Mouse (Mus musculus) lung, adult 2 months (tissue): ENCODE results near the gene Epha1. TPM values are rescaled to one million over a fixed set of nuclear protein-coding genes. Genes with fewer than 3 reads are reported as not detected.

Experiments used
- DNase-seq: peaks from one replicate; pipeline ENCODE4 v3.0.0; 2022
- H3K4me1 ChIP-seq: fragments of 200-500 bp; 2 replicates; pipeline ENCODE4 v1.6.1; 2011; ENCODE audit warnings: low read length; ENCODE audit not compliant: control insufficient read depth, insufficient read depth
- H3K4me3 ChIP-seq: fragments of 200-500 bp; replicated peaks from 2 replicates; pipeline ENCODE3; 2011; ENCODE audit warnings: low read depth, mild to moderate bottlenecking, control low read depth, low read length; ENCODE audit errors: extremely low read depth
- CTCF ChIP-seq: fragments of 200-500 bp; IDR thresholded peaks from 2 replicates; pipeline ENCODE4 v1.5.1; 2011; ENCODE audit warnings: mild to moderate bottlenecking, low read length, control low read depth; ENCODE audit not compliant: insufficient read depth
- POLR2A ChIP-seq: fragments of 200-500 bp; IDR thresholded peaks from 2 replicates; pipeline ENCODE4 v1.6.1; 2011; ENCODE audit warnings: low read depth, mild to moderate bottlenecking, control low read depth, low read length, borderline replicate concordance; ENCODE audit errors: extremely low read depth
- WGBS: fragments of 180-500 bp; shearing (Covaris S2); methylation state at CpG from one replicate; pipeline ENCODE4 v1.1.7; 2018; 5-methylcytosine and 5-hydroxymethylcytosine counted together
- polyA plus RNA-seq: library from polyadenylated mRNA; depleted of rRNA; stranded (reverse); fragments of >200 nt; gene quantifications from 2 replicates; pipeline ENCODE4 v1.2.3, GENCODE M21; 2012

Epha1 gene
- polyA plus RNA-seq, 1 experiment = 26.7 TPM

DNA sequence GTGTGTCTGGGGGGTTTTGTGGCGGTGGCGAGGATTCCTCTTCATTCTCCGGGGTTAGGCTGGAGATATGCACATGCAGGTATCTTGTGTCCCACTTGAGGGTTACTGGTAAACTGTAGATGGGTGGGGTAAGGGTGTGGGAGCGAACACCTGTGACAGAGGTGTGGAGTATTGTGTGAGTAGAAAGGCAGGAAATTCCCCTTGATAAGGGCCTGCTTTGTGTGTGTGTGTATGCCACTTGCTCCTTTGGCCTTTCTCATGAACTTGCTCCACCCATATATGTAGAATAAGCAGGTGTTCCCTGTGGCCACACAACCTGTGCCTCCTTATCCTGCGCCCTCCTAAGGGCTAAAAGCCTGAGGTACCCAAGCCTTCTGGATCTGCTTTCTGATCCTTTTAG, 16.2 kb downstream of the Epha1 start:
- 79% methylated on average over 5 of the region's 5 CpGs for WGBS
- no peak for DNase-seq
- no peak for TF ChIP-seq POLR2A
- TF ChIP-seq CTCF = no peak
- Histone ChIP-seq H3K4me3 (no peak overlapping the region), H3K4me1 (peaks cover 29% of the 10 kb centered on the region)

DNA sequence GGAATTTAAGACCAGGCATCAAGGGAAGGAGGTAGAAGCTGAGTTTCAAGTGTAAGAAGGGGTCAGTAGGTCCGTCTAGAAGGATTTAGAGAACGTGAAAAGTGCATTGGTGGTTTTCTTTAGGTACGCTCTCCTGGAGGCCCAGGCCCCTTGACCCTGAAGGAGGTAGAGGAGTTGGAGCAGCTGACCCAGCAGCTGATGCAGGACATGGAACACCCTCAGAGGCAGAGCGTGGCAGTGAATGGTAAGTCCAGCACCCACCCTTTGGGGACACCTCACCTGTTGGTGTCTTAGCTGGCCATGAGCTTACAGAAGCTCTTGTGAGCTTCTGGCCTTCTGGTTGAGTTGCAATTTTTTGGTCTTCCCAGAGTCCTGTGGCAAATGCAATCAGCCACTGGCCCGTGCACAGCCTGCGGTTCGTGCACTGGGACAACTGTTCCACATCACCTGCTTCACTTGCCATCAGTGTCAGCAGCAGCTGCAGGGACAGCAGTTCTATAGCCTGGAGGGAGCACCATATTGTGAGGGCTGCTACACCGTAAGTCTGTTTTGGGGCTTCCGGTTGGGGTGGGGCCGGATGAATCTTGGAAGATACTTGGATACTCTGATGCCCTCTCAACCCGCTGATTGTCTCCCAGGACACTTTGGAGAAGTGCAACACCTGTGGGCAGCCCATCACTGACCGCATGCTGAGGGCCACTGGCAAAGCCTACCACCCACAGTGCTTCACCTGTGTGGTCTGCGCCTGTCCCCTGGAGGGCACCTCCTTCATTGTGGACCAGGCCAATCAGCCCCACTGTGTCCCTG, 17.1 kb downstream of the Epha1 start:
- WGBS = 86% methylated on average over 13 of the region's 13 CpGs
- TF ChIP-seq POLR2A (no peak), CTCF (no peak)
- H3K4me1 ChIP-seq = peaks cover 34% of the 10 kb centered on the region

DNA sequence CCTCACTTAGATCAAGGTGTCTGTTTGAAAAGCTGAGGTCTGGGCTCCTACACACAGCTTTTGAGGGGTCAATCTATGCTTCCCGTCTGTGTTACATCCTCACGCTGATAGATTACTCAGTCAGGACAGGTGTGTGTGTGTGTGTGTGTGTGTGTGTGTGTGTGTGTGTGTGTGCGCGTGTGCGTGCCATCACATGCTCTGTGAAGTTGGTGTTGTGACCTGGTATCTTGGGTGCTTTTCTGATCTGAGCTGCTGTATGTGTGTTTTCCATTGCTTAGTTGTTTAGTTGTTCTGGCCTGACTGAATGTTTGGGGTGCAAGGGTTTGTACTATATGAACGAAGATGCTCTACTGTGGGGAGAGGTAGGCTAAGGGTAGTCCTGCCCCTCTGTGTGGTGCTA, 17.7 kb downstream of the Epha1 start:
- 89% methylated on average over 6 of the region's 6 CpGs for WGBS
- peaks cover 34% of the 10 kb centered on the region for H3K4me1 ChIP-seq
- no peak overlapping the region for H3K4me3 ChIP-seq
- TF ChIP-seq POLR2A (no peak), CTCF (no peak)
- DNase-seq = no peak

More for the DNA sequence above, 17.1 kb downstream of the Epha1 start:
- H3K4me3 ChIP-seq = no peak overlapping the region
- DNase-seq = no peak

DNA sequence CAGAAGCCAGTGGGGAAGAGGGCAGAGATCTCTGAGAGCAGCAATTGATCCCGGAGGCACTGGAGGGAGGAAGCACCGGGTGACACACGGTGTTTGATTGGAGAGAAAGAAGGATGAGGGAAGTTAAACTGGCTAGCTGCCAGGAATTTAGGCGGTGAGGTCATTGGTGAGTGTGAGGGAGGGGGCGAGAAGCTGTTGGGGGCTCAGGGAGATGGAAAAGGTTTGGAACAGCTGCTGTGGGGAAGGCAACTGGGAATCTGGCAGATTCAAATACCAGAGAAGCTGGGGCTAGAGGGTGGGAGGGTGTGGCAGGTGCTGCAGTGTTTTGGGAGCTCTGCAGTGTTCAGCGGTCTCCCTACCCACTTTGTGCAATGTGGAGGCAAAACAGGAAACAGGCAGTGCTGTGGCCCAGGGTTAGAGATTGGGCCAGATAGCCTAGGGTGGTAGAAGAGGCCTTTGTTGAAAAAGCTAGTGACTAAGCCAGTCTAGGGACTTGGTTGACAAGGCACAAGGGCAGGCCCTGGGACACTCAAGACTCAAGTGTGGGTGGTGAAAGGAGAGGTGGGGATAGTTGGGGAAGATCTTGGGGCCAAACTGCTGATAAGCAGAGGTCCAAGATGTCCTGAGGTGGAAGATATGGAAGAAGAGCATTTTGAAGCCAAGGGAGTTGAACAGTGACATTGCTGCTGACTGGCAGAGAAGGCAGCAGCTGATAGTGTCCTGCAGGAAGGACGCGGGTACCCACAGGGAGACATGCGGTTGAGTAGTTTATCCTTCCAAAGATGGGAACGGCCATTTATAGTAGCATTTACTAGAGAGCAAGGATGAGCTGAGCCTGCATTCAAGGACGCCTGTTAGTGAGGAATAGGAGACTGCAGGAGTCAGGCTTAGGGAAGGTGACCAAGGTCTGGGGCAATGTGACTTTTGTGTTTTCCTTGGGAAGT, 18.7 kb downstream of the Epha1 start:
- Histone ChIP-seq H3K4me3 (peak overlapping the region; percentile 1), H3K4me1 (peaks cover 30% of the 10 kb centered on the region)
- WGBS = 34% methylated on average over 11 of the region's 11 CpGs
- DNase-seq = no peak
- TF ChIP-seq CTCF (no peak), POLR2A (no peak)

DNA sequence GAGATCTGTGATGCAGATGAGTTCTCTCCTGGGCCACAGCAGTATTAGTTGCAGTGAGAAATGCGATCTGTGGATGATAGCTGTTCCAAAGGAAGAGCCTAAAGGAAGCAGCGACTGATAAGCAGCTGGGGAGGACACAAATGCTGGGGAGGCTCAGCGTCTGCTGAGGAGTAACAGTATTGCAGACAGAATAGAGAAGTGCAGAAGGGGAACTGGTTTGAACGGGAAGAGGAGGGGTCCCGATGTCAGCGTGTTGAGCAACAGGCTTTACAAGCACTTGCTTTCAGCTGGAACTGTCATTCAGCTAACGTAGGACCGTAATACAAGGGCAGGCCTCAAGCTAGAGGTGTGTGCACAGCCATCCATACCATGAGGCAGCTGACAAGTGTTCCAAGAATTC, 19.9 kb downstream of the Epha1 start:
- no peak for DNase-seq
- WGBS = 34% methylated on average over 8 of the region's 8 CpGs
- TF ChIP-seq CTCF (no peak), POLR2A (0 out of 2 replicates have a peak, but pooled peaks have one; percentile 7)
- Histone ChIP-seq H3K4me3 (peak overlapping the region; percentile 3), H3K4me1 (peaks cover 26% of the 10 kb centered on the region)

DNA sequence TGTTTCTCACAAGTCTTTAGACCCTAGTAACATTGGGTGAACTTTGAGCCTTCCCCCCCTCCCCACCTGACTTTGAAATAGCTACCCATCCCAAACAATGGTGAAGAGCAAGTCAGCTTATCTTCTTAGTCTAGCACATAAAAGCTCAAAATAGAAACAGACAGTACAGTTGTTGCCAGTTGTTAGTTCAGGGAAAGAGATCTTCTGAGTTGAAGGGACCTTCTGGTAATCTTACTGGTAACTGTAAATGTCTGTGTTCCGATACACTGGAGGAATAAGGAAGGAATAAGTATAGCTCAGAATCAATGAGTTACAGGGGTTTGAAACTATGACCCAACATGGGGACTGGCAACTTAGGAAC, 20.6 kb downstream of the Epha1 start:
- Histone ChIP-seq H3K4me3 (peak overlapping the region; percentile 24), H3K4me1 (peaks cover 26% of the 10 kb centered on the region)
- no peak for TF ChIP-seq POLR2A
- WGBS = 76% methylated on average over 1 of the region's 1 CpGs
- no peak for DNase-seq

DNA sequence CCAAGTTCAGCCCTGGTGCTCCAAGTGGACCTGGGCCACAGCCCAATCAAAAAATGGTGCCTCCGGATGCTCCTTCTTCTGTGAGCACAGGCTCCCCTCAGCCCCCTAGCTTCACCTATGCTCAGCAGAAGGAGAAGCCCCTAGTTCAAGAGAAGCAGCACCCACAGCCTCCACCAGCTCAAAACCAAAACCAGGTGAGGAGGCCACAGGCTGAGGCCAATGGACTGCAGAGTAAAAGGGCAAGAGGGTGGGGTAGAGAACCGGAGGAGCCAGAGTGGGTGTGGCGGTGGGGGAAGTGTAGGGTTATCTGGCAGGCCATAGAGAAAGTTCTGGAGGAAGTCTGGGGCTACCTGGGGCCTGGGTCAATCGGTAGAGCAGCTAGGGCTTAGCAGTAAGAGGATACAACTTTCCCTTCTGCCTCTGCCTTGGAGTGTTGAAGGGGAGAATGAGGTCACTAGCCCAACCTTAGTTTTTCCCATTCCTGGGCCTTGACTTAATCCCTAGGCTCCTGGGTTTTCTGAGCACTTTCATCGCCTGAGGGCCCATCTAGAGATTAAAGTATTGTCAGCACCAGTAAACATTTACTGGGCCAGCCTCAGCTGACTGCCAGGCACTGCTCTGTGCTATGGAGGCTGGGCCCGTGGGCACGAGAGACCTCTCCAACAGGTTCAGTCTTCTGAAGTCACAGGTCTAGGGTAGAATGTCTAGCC, 21.1 kb downstream of the Epha1 start:
- Histone ChIP-seq H3K4me3 (peak overlapping the region; percentile 71), H3K4me1 (peaks cover 26% of the 10 kb centered on the region)
- TF ChIP-seq CTCF (no peak), POLR2A (no peak)
- DNase-seq = no peak
- 42% methylated on average over 7 of the region's 7 CpGs for WGBS

DNA sequence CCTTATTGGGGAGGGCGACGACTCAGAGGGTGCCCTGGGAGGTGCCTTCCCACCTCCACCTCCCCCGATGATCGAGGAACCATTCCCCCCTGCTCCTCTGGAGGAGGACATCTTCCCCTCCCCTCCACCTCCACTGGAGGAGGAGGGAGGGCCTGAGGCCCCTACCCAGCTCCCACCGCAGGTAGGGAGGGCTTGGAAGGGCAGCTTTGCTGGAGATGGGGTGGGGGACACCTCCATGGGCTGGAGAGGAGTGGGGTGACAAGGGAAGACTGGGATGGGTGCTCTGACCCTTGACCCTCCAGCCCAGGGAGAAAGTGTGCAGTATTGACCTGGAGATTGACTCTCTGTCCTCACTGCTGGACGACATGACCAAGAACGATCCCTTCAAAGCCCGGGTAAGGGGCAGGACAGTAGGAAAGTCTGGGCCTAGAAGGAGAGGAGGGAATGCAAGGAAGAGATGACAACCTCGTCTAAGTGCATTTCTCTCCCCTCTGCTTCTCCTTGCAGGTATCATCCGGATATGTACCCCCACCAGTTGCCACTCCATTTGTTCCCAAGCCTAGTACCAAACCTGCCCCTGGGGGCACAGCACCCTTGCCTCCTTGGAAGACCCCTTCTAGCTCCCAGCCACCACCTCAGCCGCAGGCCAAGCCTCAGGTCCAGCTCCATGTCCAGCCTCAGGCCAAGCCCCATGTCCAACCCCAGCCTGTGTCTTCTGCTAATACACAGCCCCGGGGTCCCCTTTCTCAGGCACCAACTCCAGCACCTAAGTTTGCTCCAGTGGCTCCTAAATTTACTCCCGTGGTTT, 21.9 kb downstream of the Epha1 start:
- peak overlapping the region; percentile 71 for H3K4me3 ChIP-seq
- no peak for DNase-seq
- TF ChIP-seq POLR2A = 0 out of 2 replicates have a peak, but pooled peaks have one; percentile 38
- TF ChIP-seq CTCF = no peak
- H3K4me1 ChIP-seq = peaks cover 24% of the 10 kb centered on the region
- WGBS = 41% methylated on average over 13 of the region's 13 CpGs
